In the genomic region with DNA sequence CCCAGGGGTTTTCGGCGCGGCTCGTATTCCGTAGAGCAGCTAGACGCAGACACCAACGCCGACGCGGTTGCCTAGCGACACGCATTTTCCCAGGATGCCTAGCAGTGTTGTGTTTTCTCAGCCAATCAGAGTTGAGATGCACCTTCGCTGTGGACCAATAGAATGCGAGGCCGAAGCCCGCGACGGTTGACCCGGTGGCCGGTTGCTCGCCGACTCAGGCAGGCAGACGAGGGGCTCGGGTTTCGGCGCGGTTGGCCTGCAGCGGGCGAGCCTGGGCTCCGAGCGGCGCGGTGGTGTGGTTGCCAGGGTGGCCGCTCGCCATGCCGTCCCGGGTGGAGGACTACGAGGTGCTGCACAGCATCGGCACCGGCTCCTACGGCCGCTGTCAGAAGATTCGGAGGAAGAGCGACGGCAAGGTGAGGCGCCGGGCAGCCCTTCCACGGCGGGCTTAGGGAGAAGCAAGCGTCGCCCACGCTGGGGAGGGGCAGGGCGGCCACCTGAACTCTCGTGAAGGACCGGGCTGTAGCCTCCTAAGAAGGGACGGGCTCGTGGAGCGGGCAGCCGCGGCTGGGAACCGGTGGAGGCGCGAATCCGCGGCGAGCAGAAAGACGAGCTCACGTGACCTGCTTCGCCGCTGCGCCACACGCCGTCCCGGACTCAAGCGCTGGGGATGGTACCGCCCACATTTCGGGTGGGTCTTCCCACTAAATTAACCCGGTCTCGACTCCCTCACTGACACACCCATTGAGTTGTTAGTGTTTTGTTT, we compare ENCODE assay signal across 7 mouse cellular contexts. TPM values are rescaled to one million over a fixed set of nuclear protein-coding genes. Genes with fewer than 3 reads are reported as not detected.
A peak's percentile ranks its signal among the peaks of the same experiment; 100 is the strongest.
DNase-seq lines count a peak whose midpoint lies in the region; ATAC-seq lines count a peak whose summit lies in the region.

A gene (plus strand): TSS at position 119 of the 766 bp plus-strand sequence.

- no peaks in the 10 kb centered on the region for H3K27me3 ChIP-seq in intestine, embryonic 15.5 days (replicated peaks)
- peaks cover 8% of the 10 kb centered on the region; the same call in 1 of the 2 replicates for H3K27me3 ChIP-seq in midbrain, embryonic 10.5 days (ENCODE audit: low read depth, poor library complexity, severe bottlenecking)

- no peaks in the 10 kb centered on the region for H3K9me3 ChIP-seq in intestine, embryonic 15.5 days
- H3K9me3 ChIP-seq in midbrain, embryonic 10.5 days (replicated peaks), result no peaks in the 10 kb centered on the region

- under 1% methylated on average over 79 of the region's 79 CpGs for WGBS in intestine, embryonic 15.5 days
- WGBS in midbrain, embryonic 10.5 days, result under 1% methylated on average over 79 of the region's 79 CpGs

- H3K4me1 ChIP-seq in intestine, embryonic 15.5 days (replicated peaks), result peaks cover 7% of the 10 kb centered on the region; the same call in 1 of the 2 replicates
- H3K4me1 ChIP-seq in midbrain, embryonic 10.5 days, result peaks cover 32% of the 10 kb centered on the region

- H3K9ac ChIP-seq in intestine, embryonic 15.5 days, result peak within 1 kb of the TSS; percentile 61

- DNase-seq in adrenal gland, adult 18-20 months (ENCODE audit: low spot score in 2 of 2), result peak; percentile 87 to 90
- DNase-seq in embryo, embryonic 11 days, result peak; percentile 100
- DNase-seq in gastrocnemius, postnatal 25 days, result peak; percentile 93
- peak; percentile 99 for DNase-seq in left cerebral cortex, postnatal 25 days (ENCODE audit: low spot score in 2 of 2)
- peak; percentile 99 for DNase-seq in midbrain, embryonic 10.5 days (ENCODE audit: low spot score)
- peak; percentile 95 for DNase-seq in right cerebral cortex, postnatal 4 days

- H3K36me3 ChIP-seq in intestine, embryonic 15.5 days, result peaks cover 10% of the 10 kb centered on the region; the same call in 1 of the 2 replicates
- H3K36me3 ChIP-seq in midbrain, embryonic 10.5 days, result peaks cover 43% of the 10 kb centered on the region

- H3K4me3 ChIP-seq in intestine, embryonic 15.5 days (replicated peaks), result peak within 1 kb of the TSS; percentile 65
- peak within 1 kb of the TSS; percentile 92 for H3K4me3 ChIP-seq in midbrain, embryonic 10.5 days

- peak; percentile 95 for ATAC-seq in intestine, embryonic 15.5 days

- intact Hi-C loops in left cerebral cortex, postnatal 25 days (cut with DNase I), result no loop called here

- H3K4me2 ChIP-seq in intestine, embryonic 15.5 days (replicated peaks), result peak within 1 kb of the TSS; percentile 83

- H3K27ac ChIP-seq in intestine, embryonic 15.5 days, result peak within 1 kb of the TSS; percentile 81
- H3K27ac ChIP-seq in midbrain, embryonic 10.5 days (replicated peaks), result peak within 1 kb of the TSS; percentile 98

RNA-seq across cellular contexts. Expression of the gene that starts here (rescaled TPM):
- 1 to 10 TPM in 1 of 2 experiments, under 1 TPM in 1; 0.45 to 1.3 TPM for total RNA-seq in adrenal gland, adult 18-20 months (2021)
- under 1 TPM; 0.26 to 0.80 TPM for total RNA-seq in gastrocnemius, postnatal 25 days (2021)
- polyA plus RNA-seq in intestine, embryonic 15.5 days (2015; fragmentation: Nextera tagmentation; extraction: Ambion mirVana), result 45.6 and 47.6 TPM in 2 replicates
- total RNA-seq in left cerebral cortex, postnatal 25 days (2021), result 1 to 10 TPM; 1.2 to 1.6 TPM
- polyA plus RNA-seq in midbrain, embryonic 10.5 days (2016; fragmentation: Nextera tagmentation; extraction: Ambion mirVana), result 63.3 and 66.6 TPM in 2 replicates

Comparison
In these comparisons a context has a peak if more than half of its experiments do, and no peak if none do; other contexts are left out.
1. Peak in every context shown above with its lines: DNase-seq, ATAC-seq, H3K4me3 ChIP-seq and H3K27ac ChIP-seq.
2. Peak in DNase-seq in gastrocnemius, postnatal 25 days; RNA of the gene not detected or under 1 TPM.